Mouse (Mus musculus) stomach, postnatal 0 days (tissue): ENCODE data around the gene Aif1. TPM values are rescaled to one million over a fixed set of nuclear protein-coding genes. Genes with fewer than 3 reads are reported as not detected.
A peak's percentile ranks its signal among the peaks of the same experiment; 100 is the strongest.

ENCODE experiments used
- ATAC-seq: fragments of 200-750 bp; cut with Nextera tagmentation; 2 replicates; pipeline ENCODE4 v1.8.0; 2017; ENCODE audit not compliant: low FRiP score, low TSS enrichment
- DNase-seq: peaks from one replicate; pipeline ENCODE4 v3.0.0-alpha.2; 2016; ENCODE audit warnings: low spot score
- H3K27ac ChIP-seq: fragments of 300-500 bp; sonication (generic); replicated peaks from 2 replicates; pipeline ENCODE4 v1.5.1; 2014; ENCODE audit warnings: mild to moderate bottlenecking, control low read depth
- H3K27me3 ChIP-seq: fragments of 300-500 bp; sonication (generic); 2 replicates; pipeline ENCODE4 v1.6.1; 2014; ENCODE audit warnings: low read length; ENCODE audit not compliant: control insufficient read depth, insufficient read depth
- H3K36me3 ChIP-seq: fragments of 300-500 bp; sonication (generic); 2 replicates; pipeline ENCODE4 v1.6.1; 2014; ENCODE audit warnings: low read length, mixed read lengths; ENCODE audit not compliant: control insufficient read depth, insufficient read depth
- H3K4me1 ChIP-seq: fragments of 300-500 bp; sonication (generic); replicated peaks from 2 replicates; pipeline ENCODE4 v1.6.1; 2014; ENCODE audit warnings: antibody characterized with exemption; ENCODE audit not compliant: control insufficient read depth, insufficient read depth
- H3K4me2 ChIP-seq: fragments of 300-500 bp; sonication (generic); replicated peaks from 2 replicates; pipeline ENCODE4 v1.6.1; 2014; ENCODE audit warnings: low read depth, mild to moderate bottlenecking, control low read depth, moderate library complexity
- H3K4me3 ChIP-seq: fragments of 300-500 bp; sonication (generic); 2 replicates; pipeline ENCODE4 v1.5.1; 2014; ENCODE audit warnings: low read depth, low read length, control low read depth
- H3K9ac ChIP-seq: fragments of 300-500 bp; sonication (generic); 2 replicates; pipeline ENCODE4 v1.6.1; 2014; ENCODE audit warnings: mild to moderate bottlenecking, low read length, control low read depth, mixed read lengths
- H3K9me3 ChIP-seq: fragments of 300-500 bp; sonication (generic); 2 replicates; pipeline ENCODE4 v1.6.1; 2016; ENCODE audit warnings: low read length; ENCODE audit not compliant: control insufficient read depth
- CTCF ChIP-seq: IDR thresholded peaks from 2 replicates; pipeline ENCODE4 v1.5.1; 2016; ENCODE audit warnings: antibody characterized with exemption, low read depth, mild to moderate bottlenecking, moderate library complexity
- EP300 ChIP-seq: optimal IDR thresholded peaks from 2 replicates; pipeline ENCODE3; 2016; ENCODE audit warnings: antibody characterized with exemption
- WGBS: fragments of 180-500 bp; shearing (Covaris S2); extraction: QIAGEN DNeasy Blood & Tissue Kit; methylation state at CpG from one replicate; pipeline ENCODE4 v1.1.7; 2014; 5-methylcytosine and 5-hydroxymethylcytosine counted together
- polyA plus RNA-seq: library from polyadenylated mRNA; unstranded; fragments of >200 nt; fragmentation: Nextera tagmentation; extraction: Ambion mirVana; gene quantifications from 2 replicates; pipeline ENCODE4 v1.2.1, GENCODE M21; 2015

The Aif1 gene
- polyA plus RNA-seq, 1 experiment from 2014 or later = 24.3 TPM

GRCm38 (mm10) chr17:35198029-35198428 lies 22.2 kb upstream of the Aif1 start:
- DNase-seq (no peak), ATAC-seq (no peak)
- 54% methylated on average over 7 of the region's 7 CpGs for WGBS
- TF ChIP-seq EP300 (no peak), CTCF (no peak)
- Histone ChIP-seq H3K27ac (no peak overlapping the region), H3K4me3 (no peak overlapping the region), H3K9me3 (no peaks in the 10 kb centered on the region), H3K4me2 (no peak overlapping the region), H3K9ac (no peak overlapping the region), H3K27me3 (no peaks in the 10 kb centered on the region; the same call in 1 of the 2 replicates), H3K36me3 (no peaks in the 10 kb centered on the region), H3K4me1 (no peaks in the 10 kb centered on the region)

- DNase-seq = no peak
- no peak overlapping the region for H3K27ac ChIP-seq
These were observed 21.3 kb upstream of the Aif1 start for GRCm38 (mm10) chr17:35197126-35197525.

GRCm38 (mm10) chr17:35196321-35196641 lies 20.4 kb upstream of the Aif1 start:
- Histone ChIP-seq H3K4me1 (no peaks in the 10 kb centered on the region), H3K27ac (no peak overlapping the region), H3K36me3 (no peaks in the 10 kb centered on the region), H3K4me3 (peak overlapping the region; percentile 41), H3K4me2 (peak overlapping the region; percentile 78), H3K9me3 (no peaks in the 10 kb centered on the region), H3K27me3 (no peaks in the 10 kb centered on the region; the same call in 1 of the 2 replicates), H3K9ac (no peak overlapping the region)
- WGBS = 31% methylated on average over 9 of the region's 9 CpGs
- peak; percentile 21; the same call in 1 of the 2 replicates for ATAC-seq
- TF ChIP-seq EP300 = no peak
- no peak for TF ChIP-seq CTCF
- DNase-seq = no peak

More at GRCm38 (mm10) chr17:35197126-35197525, 21.3 kb upstream of the Aif1 start:
- 37% methylated on average over 5 of the region's 6 CpGs for WGBS
- Histone ChIP-seq H3K9me3 (no peaks in the 10 kb centered on the region), H3K4me3 (no peak overlapping the region), H3K4me1 (no peaks in the 10 kb centered on the region), H3K9ac (no peak overlapping the region), H3K27me3 (no peaks in the 10 kb centered on the region; the same call in 1 of the 2 replicates), H3K36me3 (no peaks in the 10 kb centered on the region), H3K4me2 (no peak overlapping the region)
- no peak for TF ChIP-seq CTCF
- no peak for TF ChIP-seq EP300
- no peak for ATAC-seq

GRCm38 (mm10) chr17:35195631-35196320 lies 19.9 kb upstream of the Aif1 start:
- WGBS = 1% methylated on average over 58 of the region's 66 CpGs
- no peaks in the 10 kb centered on the region for H3K9me3 ChIP-seq
- DNase-seq = peak; percentile 82

GRCm38 (mm10) chr17:35194844-35195630 lies 19.2 kb upstream of the Aif1 start:
- no peaks in the 10 kb centered on the region for H3K36me3 ChIP-seq
- no peak overlapping the region for H3K27ac ChIP-seq
- ATAC-seq (peak; percentile 21; the same call in 1 of the 2 replicates), DNase-seq (no peak)
- no peaks in the 10 kb centered on the region for H3K4me1 ChIP-seq
- 38% methylated on average over 19 of the region's 19 CpGs for WGBS
- peak overlapping the region; percentile 41 for H3K4me3 ChIP-seq
- H3K4me2 ChIP-seq = peak overlapping the region; percentile 78
- peak overlapping the region; percentile 52 for H3K9ac ChIP-seq
- no peaks in the 10 kb centered on the region for H3K27me3 ChIP-seq
- H3K9me3 ChIP-seq = no peaks in the 10 kb centered on the region
- TF ChIP-seq CTCF (no peak), EP300 (no peak)

More at GRCm38 (mm10) chr17:35195631-35196320, 19.9 kb upstream of the Aif1 start:
- Histone ChIP-seq H3K4me2 (peak overlapping the region; percentile 78), H3K36me3 (no peaks in the 10 kb centered on the region), H3K4me3 (peak overlapping the region; percentile 41), H3K27me3 (no peaks in the 10 kb centered on the region; the same call in 1 of the 2 replicates), H3K27ac (no peak overlapping the region), H3K9ac (peak overlapping the region; percentile 52), H3K4me1 (no peaks in the 10 kb centered on the region)
- ATAC-seq = peak; percentile 85
- TF ChIP-seq EP300 = no peak
- TF ChIP-seq CTCF = peak; percentile 94
